Mouse (Mus musculus): Measurements from ENCODE around the gene Impg2. TPM values are rescaled to one million over a fixed set of nuclear protein-coding genes. Genes with fewer than 3 reads are reported as not detected.

Impg2 gene
- 1 to 10 TPM in 1 of 2 experiments, under 1 TPM in 1; 0.83 to 1.1 TPM for total RNA-seq (2021)
- long read RNA-seq, experiment 1 = 0 reads
- long read RNA-seq, experiment 2 = 0 reads

GRCm38 (mm10) chr16:56204051-56204450, at the start of gene Impg2:
TSS of gene Impg2 (plus strand) at chr16:56204313.
- no peak for DNase-seq (ENCODE audit: low spot score in 2 of 2)

- no peak for DNase-seq (ENCODE audit: low spot score in 2 of 2)
Observed at GRCm38 (mm10) chr16:56163466-56163865, 40.6 kb upstream of the Impg2 start.

GRCm38 (mm10) chr16:56170247-56170646, 33.9 kb upstream of the Impg2 start:
- no peak for DNase-seq (ENCODE audit: low spot score in 2 of 2)

- peak in 1 of 2 experiments; percentile 33 for DNase-seq (ENCODE audit: low spot score in 2 of 2)
Observed at GRCm38 (mm10) chr16:56175867-56176581, 28.1 kb upstream of the Impg2 start.

- no peak for DNase-seq (ENCODE audit: low spot score in 2 of 2)
Observed at GRCm38 (mm10) chr16:56186863-56187262, 17.2 kb upstream of the Impg2 start.

GRCm38 (mm10) chr16:56188198-56188597, 15.9 kb upstream of the Impg2 start:
- DNase-seq (ENCODE audit: low spot score in 2 of 2) = no peak

GRCm38 (mm10) chr16:56212740-56213139, 8.6 kb downstream of the Impg2 start:
- no peak for DNase-seq (ENCODE audit: low spot score in 2 of 2)

- DNase-seq (ENCODE audit: low spot score in 2 of 2) = no peak
Observed at GRCm38 (mm10) chr16:56227686-56228085, 23.6 kb downstream of the Impg2 start.

GRCm38 (mm10) chr16:56229455-56229854, 25.3 kb downstream of the Impg2 start:
- DNase-seq (ENCODE audit: low spot score in 2 of 2) = no peak

GRCm38 (mm10) chr16:56231300-56231699, 27.2 kb downstream of the Impg2 start:
- DNase-seq (ENCODE audit: low spot score in 2 of 2) = no peak

GRCm38 (mm10) chr16:56232736-56233135, 28.6 kb downstream of the Impg2 start:
- peak; percentile 27 to 62 for DNase-seq (ENCODE audit: low spot score in 2 of 2)

GRCm38 (mm10) chr16:56246031-56246430, 41.9 kb downstream of the Impg2 start:
- no peak for DNase-seq (ENCODE audit: low spot score in 2 of 2)

GRCm38 (mm10) chr16:56273917-56274316, 69.8 kb downstream of the Impg2 start:
- DNase-seq (ENCODE audit: low spot score in 2 of 2) = no peak

GRCm38 (mm10) chr16:56279060-56279459, 74.9 kb downstream of the Impg2 start:
- DNase-seq (ENCODE audit: low spot score in 2 of 2) = no peak

- DNase-seq (ENCODE audit: low spot score in 2 of 2) = no peak
Observed at GRCm38 (mm10) chr16:56279752-56280151, 75.6 kb downstream of the Impg2 start.

GRCm38 (mm10) chr16:56281336-56281735, 77.2 kb downstream of the Impg2 start:
- no peak for DNase-seq (ENCODE audit: low spot score in 2 of 2)

- DNase-seq (ENCODE audit: low spot score in 2 of 2) = no peak
Observed at GRCm38 (mm10) chr16:56283330-56283729, 79.2 kb downstream of the Impg2 start.

GRCm38 (mm10) chr16:56283873-56284272, 79.8 kb downstream of the Impg2 start:
- DNase-seq (ENCODE audit: low spot score in 2 of 2) = no peak

- DNase-seq (ENCODE audit: low spot score in 2 of 2) = no peak
Observed at GRCm38 (mm10) chr16:56286076-56286475, 82.0 kb downstream of the Impg2 start.

GRCm38 (mm10) chr16:56286977-56287376, 82.9 kb downstream of the Impg2 start:
- no peak for DNase-seq (ENCODE audit: low spot score in 2 of 2)

- no peak for DNase-seq (ENCODE audit: low spot score in 2 of 2)
Observed at GRCm38 (mm10) chr16:56294887-56295286, 90.8 kb downstream of the Impg2 start.

- DNase-seq (ENCODE audit: low spot score in 2 of 2) = no peak
Observed at GRCm38 (mm10) chr16:56295888-56296648, 92.0 kb downstream of the Impg2 start.

Data from gastrocnemius, postnatal 4 days (tissue).